Mouse (Mus musculus) cerebellum, adult 11-12 months (tissue): ENCODE results near the gene Ywhaq.
"Not testable (repeated sequence)": the region's sequence is repeated elsewhere in the genome, so short reads cannot be mapped to it uniquely, and the experiment has no call there.

Source experiments
- DNase-seq: peaks from one replicate; pipeline ENCODE4 v3.0.0; 2022

Gene Ywhaq

GRCm38 (mm10) chr12:21408789-21409367 lies 8.6 kb downstream of the Ywhaq start:
- no peak for DNase-seq

GRCm38 (mm10) chr12:21402771-21403170 lies 14.7 kb downstream of the Ywhaq start:
- DNase-seq = no peak

- DNase-seq = no peak
Measured at GRCm38 (mm10) chr12:21386201-21386600, 31.2 kb downstream of the Ywhaq start.

- not testable (repeated sequence) for DNase-seq
Measured at GRCm38 (mm10) chr12:21378765-21379346, 38.6 kb downstream of the Ywhaq start.

GRCm38 (mm10) chr12:21375376-21376157 lies 41.9 kb downstream of the Ywhaq start:
- DNase-seq = peak; percentile 13

- no peak for DNase-seq
Measured at GRCm38 (mm10) chr12:21373820-21374475, 43.5 kb downstream of the Ywhaq start.

GRCm38 (mm10) chr12:21373100-21373819 lies 44.2 kb downstream of the Ywhaq start, which contains the start of gene Adam17:
TSS of gene Adam17 (minus strand) at chr12:21373632.
- peak; percentile 96 for DNase-seq

GRCm38 (mm10) chr12:21370035-21370611 lies 47.3 kb downstream of the Ywhaq start:
- DNase-seq = no peak

GRCm38 (mm10) chr12:21369087-21369410 lies 48.4 kb downstream of the Ywhaq start:
- DNase-seq = no peak

- no peak for DNase-seq
Measured at GRCm38 (mm10) chr12:21368376-21369086, 48.9 kb downstream of the Ywhaq start.

- no peak for DNase-seq
Measured at GRCm38 (mm10) chr12:21364624-21365435, 52.6 kb downstream of the Ywhaq start.

- no peak for DNase-seq
Measured at GRCm38 (mm10) chr12:21363195-21363594, 54.2 kb downstream of the Ywhaq start.

GRCm38 (mm10) chr12:21362686-21363085 lies 54.8 kb downstream of the Ywhaq start:
- no peak for DNase-seq

- no peak for DNase-seq
Measured at GRCm38 (mm10) chr12:21353681-21354080, 63.8 kb downstream of the Ywhaq start.

- no peak for DNase-seq
Measured at GRCm38 (mm10) chr12:21350113-21350876, 67.1 kb downstream of the Ywhaq start.

GRCm38 (mm10) chr12:21346972-21347371 lies 70.5 kb downstream of the Ywhaq start:
- no peak for DNase-seq

- no peak for DNase-seq
Measured at GRCm38 (mm10) chr12:21340674-21341073, 76.8 kb downstream of the Ywhaq start.
